ENCODE assay signal across 9 mouse cellular contexts in the genomic region with DNA sequence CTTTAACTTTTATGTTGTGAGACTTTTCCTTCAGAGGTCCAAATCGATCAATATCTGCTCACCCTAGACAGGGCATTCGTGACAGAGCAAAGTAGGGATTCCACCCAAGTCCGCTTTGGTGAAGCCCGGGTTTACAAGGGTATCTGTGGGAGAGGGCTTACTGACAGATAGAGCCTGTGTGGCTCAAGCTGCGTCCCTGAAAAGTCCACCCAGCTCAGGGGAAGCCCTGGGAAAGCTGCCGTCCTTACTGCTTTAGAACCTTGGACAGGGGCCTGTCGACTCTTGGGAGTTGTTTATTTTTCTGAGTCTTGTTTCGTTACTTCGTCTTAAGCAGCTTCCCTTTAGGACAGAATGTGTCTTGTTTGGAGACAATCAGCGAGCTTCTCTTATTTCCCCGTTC. TPM values are rescaled to one million over a fixed set of nuclear protein-coding genes. Genes with fewer than 3 reads are reported as not detected.
A peak's percentile ranks its signal among the peaks of the same experiment; 100 is the strongest.
DNase-seq lines count a peak whose midpoint lies in the region; ATAC-seq and TF ChIP-seq lines count a peak whose summit lies in the region.
"Had no signal": no experiment of that assay in that cellular context is flagged by ENCODE, and none has a peak within 500 bp of the region (broad histone marks: within the 10 kb centered on the region; RNA-seq: fewer than 3 reads in every experiment).

No protein-coding gene starts in this region.

- no peak overlapping the region for H3ac ChIP-seq in myocyte (ENCODE audit: control insufficient read depth, insufficient read length)

- H3K4me1 ChIP-seq in forebrain, embryonic 12.5 days, result 0 out of 2 replicates have a peak, but pooled peaks cover 3% of the 10 kb centered on the region

- peak overlapping the region; percentile 97 for H3K4me2 ChIP-seq in forebrain, embryonic 12.5 days
- H3K4me2 ChIP-seq in myocyte (ENCODE audit: low read depth), result peak overlapping the region; percentile 93

- H3K36me3 ChIP-seq in forebrain, embryonic 12.5 days (replicated peaks), result no peaks in the 10 kb centered on the region
- H3K36me3 ChIP-seq in myocyte (ENCODE audit: control insufficient read depth, insufficient read depth), result no peaks in the 10 kb centered on the region

- no peaks in the 10 kb centered on the region for H3K9me3 ChIP-seq in forebrain, embryonic 12.5 days

- H3K4me3 ChIP-seq in forebrain, embryonic 12.5 days (replicated peaks), result peak overlapping the region; percentile 73
- H3K4me3 ChIP-seq in myocyte, result no peak overlapping the region

- TF ChIP-seq POLR2A in myocyte (IDR thresholded peaks at IDR 0.05; ENCODE audit: insufficient read length, low read depth), result no peak

- WGBS in forebrain, embryonic 12.5 days, result 12% methylated on average over 11 of the region's 11 CpGs

- no peaks in the 10 kb centered on the region for H3K79me2 ChIP-seq in myocyte (ENCODE audit: control insufficient read depth, insufficient read depth)

- peaks cover 37% of the 10 kb centered on the region for H3K27me3 ChIP-seq in forebrain, embryonic 12.5 days
- peaks cover 10% of the 10 kb centered on the region for H3K27me3 ChIP-seq in myocyte (ENCODE audit: control insufficient read depth, insufficient read depth, insufficient read length)

- no peak for ATAC-seq in forebrain, embryonic 12.5 days (ENCODE audit: low FRiP score)
- ATAC-seq in monocyte, adult 5-6 weeks (replicated peaks; ENCODE audit: insufficient number of reproducible peaks, low FRiP score, low TSS enrichment, poor library complexity, severe bottlenecking), result no peak

- H3K9ac ChIP-seq in forebrain, embryonic 12.5 days, result no peak overlapping the region

- H3K27ac ChIP-seq in forebrain, embryonic 12.5 days, result no peak overlapping the region

- peak; percentile 6 for DNase-seq in thymus, postnatal 25 days
- DNase-seq in thymus, postnatal 14 days, result no peak
- peak; percentile 38 for DNase-seq in kidney, postnatal 10 days
- no peak for DNase-seq in ovary, adult 18-20 months (ENCODE audit: low spot score)

TF ChIP-seq in myocyte, 11 proteins besides CTCF, POLR2A, EP300 and RAD21:
- TF ChIP-seq MAX (IDR thresholded peaks at IDR 0.05; ENCODE audit: low read depth), result no peak
- TF ChIP-seq MYOG (IDR thresholded peaks at IDR 0.05; ENCODE audit: control insufficient read depth in 1 of 3, insufficient read depth in 1 of 3, insufficient read length in 2 of 3, low read depth in 2 of 3), result no peak
- no peak for TF ChIP-seq TCF3 (IDR thresholded peaks at IDR 0.05; ENCODE audit: insufficient read length, low read depth)
- TF ChIP-seq MYOD1 (IDR thresholded peaks at IDR 0.05; ENCODE audit: control insufficient read depth in 1 of 3, insufficient read length in 2 of 3, low read depth in 2 of 3), result no peak
- TF ChIP-seq TCF12 (IDR thresholded peaks at IDR 0.05; ENCODE audit: insufficient read depth, poor library complexity, severe bottlenecking), result no peak
- TF ChIP-seq CEBPB (IDR thresholded peaks at IDR 0.05; ENCODE audit: insufficient read depth, poor library complexity, severe bottlenecking), result no peak
- no peak for TF ChIP-seq POLR2AphosphoS2 (IDR thresholded peaks at IDR 0.05; ENCODE audit: insufficient read length, low read depth)

RNA-seq across cellular contexts. Expression of a gene that starts 1.0 kb away (rescaled TPM):
- polyA plus RNA-seq in forebrain, embryonic 12.5 days (2016; fragmentation: Nextera tagmentation; extraction: Ambion mirVana), result 1.2 and 1.3 TPM in 2 replicates
- polyA plus RNA-seq in myocyte (2012; fragmentation: generic; extraction: Trizol), result 0.08 TPM
- total RNA-seq in monocyte, adult 5-6 weeks (2017), result 1.4 TPM in 1 of 3 replicates, not detected in the others
- total RNA-seq: neutrophil, adult 5-6 weeks had no signal

RNA-seq across cellular contexts. Expression of a gene that starts 26.2 kb away (rescaled TPM):
- 55.6 and 62.5 TPM in 2 replicates for polyA plus RNA-seq in forebrain, embryonic 12.5 days (2016; fragmentation: Nextera tagmentation; extraction: Ambion mirVana)
- 8.9 TPM for polyA plus RNA-seq in myocyte (2012; fragmentation: generic; extraction: Trizol)
- 27.2 to 27.7 TPM (median 27.3 TPM) in 3 replicates for total RNA-seq in monocyte, adult 5-6 weeks (2017)
- polyA plus RNA-seq: cerebellum, adult 2 months had no signal

Comparison
In these comparisons a context has a peak if more than half of its experiments do, and no peak if none do; other contexts are left out.
1. DNase-seq: peak in thymus, postnatal 25 days (single experiment) and kidney, postnatal 10 days (single experiment); none in thymus, postnatal 14 days (single experiment) and ovary, adult 18-20 months (single experiment).